ENCODE assay signal across 10 mouse cellular contexts in genomic region chr2:126619249-126619704, GRCm38 (mm10). TPM values are rescaled to one million over a fixed set of nuclear protein-coding genes. Genes with fewer than 3 reads are reported as not detected.
DNase-seq lines count a peak whose midpoint lies in the region; ATAC-seq and TF ChIP-seq lines count a peak whose summit lies in the region.
"Had no signal": no experiment of that assay in that cellular context is flagged by ENCODE, and none has a peak within 500 bp of the region (broad histone marks: within the 10 kb centered on the region; RNA-seq: fewer than 3 reads in every experiment).

Gene Hdc (minus strand): TSS chr2:126619299.

- peak within 1 kb of the TSS; percentile 35; the same call in 1 of the 2 replicates for H3K27ac ChIP-seq in heart, embryonic 11.5 days (ENCODE audit: low read depth, low read length)
- no peak within 1 kb of the TSS for H3K27ac ChIP-seq in midbrain, embryonic 13.5 days
- no peak within 1 kb of the TSS for H3K27ac ChIP-seq in midbrain, postnatal 0 days (ENCODE audit: low read depth, low read length)
- H3K27ac ChIP-seq in limb, embryonic 15.5 days = no peak within 1 kb of the TSS
- no peak within 1 kb of the TSS for H3K27ac ChIP-seq in stomach, embryonic 16.5 days (ENCODE audit: low read length)
- no peak within 1 kb of the TSS for H3K27ac ChIP-seq in layer of hippocampus, adult 2 months
- H3K27ac ChIP-seq: embryonic facial prominence, embryonic 13.5 days; midbrain, embryonic 12.5 days had no signal

- H3K9ac ChIP-seq in heart, embryonic 11.5 days (ENCODE audit: low read depth, low read length) = 0 out of 2 replicates have a peak within 1 kb of the TSS, but pooled peaks have one; percentile 43
- 0 out of 2 replicates have a peak within 1 kb of the TSS, but pooled peaks have one; percentile 19 for H3K9ac ChIP-seq in midbrain, embryonic 13.5 days (replicated peaks)
- H3K9ac ChIP-seq in midbrain, postnatal 0 days (replicated peaks; ENCODE audit: low read length, poor library complexity, severe bottlenecking) = no peak within 1 kb of the TSS
- no peak within 1 kb of the TSS for H3K9ac ChIP-seq in limb, embryonic 15.5 days
- no peak within 1 kb of the TSS for H3K9ac ChIP-seq in stomach, embryonic 16.5 days (ENCODE audit: low read length)
- H3K9ac ChIP-seq: embryonic facial prominence, embryonic 13.5 days; midbrain, embryonic 12.5 days had no signal

- H3K36me3 ChIP-seq in heart, embryonic 11.5 days (ENCODE audit: control insufficient read depth, insufficient read depth, low read length) = no peaks in the 10 kb centered on the region
- H3K36me3 ChIP-seq in midbrain, embryonic 13.5 days = no peaks in the 10 kb centered on the region
- no peaks in the 10 kb centered on the region for H3K36me3 ChIP-seq in midbrain, postnatal 0 days (ENCODE audit: insufficient read depth, low read length)
- H3K36me3 ChIP-seq in limb, embryonic 15.5 days = no peaks in the 10 kb centered on the region
- no peaks in the 10 kb centered on the region for H3K36me3 ChIP-seq in stomach, embryonic 16.5 days (ENCODE audit: control insufficient read depth, insufficient read depth, low read length)
- H3K36me3 ChIP-seq: embryonic facial prominence, embryonic 13.5 days; midbrain, embryonic 12.5 days had no signal

- no peaks in the 10 kb centered on the region for H3K27me3 ChIP-seq in heart, embryonic 11.5 days (ENCODE audit: control insufficient read depth, insufficient read depth, low read length)
- no peaks in the 10 kb centered on the region for H3K27me3 ChIP-seq in midbrain, embryonic 13.5 days
- H3K27me3 ChIP-seq in midbrain, postnatal 0 days (ENCODE audit: insufficient read depth, low read length) = no peaks in the 10 kb centered on the region
- H3K27me3 ChIP-seq in limb, embryonic 15.5 days = no peaks in the 10 kb centered on the region
- no peaks in the 10 kb centered on the region for H3K27me3 ChIP-seq in stomach, embryonic 16.5 days (ENCODE audit: control insufficient read depth, insufficient read depth, low read length)
- H3K27me3 ChIP-seq: embryonic facial prominence, embryonic 13.5 days; midbrain, embryonic 12.5 days had no signal

- no peaks in the 10 kb centered on the region for H3K9me3 ChIP-seq in heart, embryonic 11.5 days (replicated peaks; ENCODE audit: control insufficient read depth, low read length)
- H3K9me3 ChIP-seq in midbrain, embryonic 13.5 days = no peaks in the 10 kb centered on the region
- H3K9me3 ChIP-seq in midbrain, postnatal 0 days (ENCODE audit: low read length) = no peaks in the 10 kb centered on the region
- no peaks in the 10 kb centered on the region for H3K9me3 ChIP-seq in limb, embryonic 15.5 days
- H3K9me3 ChIP-seq in stomach, embryonic 16.5 days (replicated peaks; ENCODE audit: control insufficient read depth, low read length) = no peaks in the 10 kb centered on the region
- H3K9me3 ChIP-seq: embryonic facial prominence, embryonic 13.5 days; midbrain, embryonic 12.5 days had no signal

- no peak for DNase-seq in heart, postnatal 4 days
- DNase-seq in midbrain, postnatal 0 days (ENCODE audit: low spot score) = no peak
- no peak for DNase-seq in layer of hippocampus, adult 2 months (ENCODE audit: low spot score in 2 of 2)
- no peak for DNase-seq in right cerebral cortex, postnatal 10 days (ENCODE audit: low spot score in 2 of 2)

- H3K4me2 ChIP-seq in heart, embryonic 11.5 days = peak within 1 kb of the TSS; percentile 49
- H3K4me2 ChIP-seq in midbrain, embryonic 13.5 days (replicated peaks) = no peak within 1 kb of the TSS
- no peak within 1 kb of the TSS for H3K4me2 ChIP-seq in midbrain, postnatal 0 days (ENCODE audit: low read depth, low read length, poor library complexity, severe bottlenecking)
- H3K4me2 ChIP-seq in limb, embryonic 15.5 days = no peak within 1 kb of the TSS
- no peak within 1 kb of the TSS for H3K4me2 ChIP-seq in stomach, embryonic 16.5 days (ENCODE audit: low read depth, low read length)
- H3K4me2 ChIP-seq: embryonic facial prominence, embryonic 13.5 days; midbrain, embryonic 12.5 days had no signal

- no peak for ATAC-seq in heart, embryonic 11.5 days (replicated peaks; ENCODE audit: insufficient number of reproducible peaks, low FRiP score, low TSS enrichment)
- no peak for ATAC-seq in midbrain, embryonic 13.5 days
- no peak for ATAC-seq in midbrain, postnatal 0 days (ENCODE audit: low FRiP score)
- no peak for ATAC-seq in limb, embryonic 15.5 days (ENCODE audit: insufficient number of reproducible peaks, low FRiP score, low TSS enrichment, low read depth)
- ATAC-seq in stomach, embryonic 16.5 days (ENCODE audit: insufficient read depth, low FRiP score) = no peak

- H3K4me1 ChIP-seq in heart, embryonic 11.5 days (ENCODE audit: control insufficient read depth, insufficient read depth, low read length) = peaks cover 10% of the 10 kb centered on the region
- peaks cover 4% of the 10 kb centered on the region; the same call in 1 of the 2 replicates for H3K4me1 ChIP-seq in midbrain, embryonic 13.5 days (replicated peaks)
- no peaks in the 10 kb centered on the region for H3K4me1 ChIP-seq in midbrain, postnatal 0 days (ENCODE audit: insufficient read depth, low read length)
- no peaks in the 10 kb centered on the region for H3K4me1 ChIP-seq in limb, embryonic 15.5 days
- H3K4me1 ChIP-seq in stomach, embryonic 16.5 days (ENCODE audit: control insufficient read depth, insufficient read depth, low read length) = no peaks in the 10 kb centered on the region
- H3K4me1 ChIP-seq: embryonic facial prominence, embryonic 13.5 days had no signal

- TF ChIP-seq CTCF in midbrain, postnatal 0 days (IDR thresholded peaks at IDR 0.05) = no peak
- no peak for TF ChIP-seq CTCF in layer of hippocampus, adult 2 months (conservative IDR thresholded peaks at IDR 0.05)

- WGBS in heart, embryonic 11.5 days (ENCODE audit: insufficient replicate concordance) = 34% methylated on average over 14 of the region's 14 CpGs
- WGBS in midbrain, embryonic 13.5 days = 76% methylated on average over 14 of the region's 14 CpGs
- WGBS in midbrain, postnatal 0 days = 73% methylated on average over 14 of the region's 14 CpGs
- 77% methylated on average over 14 of the region's 14 CpGs for WGBS in limb, embryonic 15.5 days
- 68% methylated on average over 14 of the region's 14 CpGs for WGBS in stomach, embryonic 16.5 days

- no peak within 1 kb of the TSS; the same call in 1 of the 2 replicates for H3K4me3 ChIP-seq in heart, embryonic 11.5 days (ENCODE audit: low read depth, low read length)
- no peak within 1 kb of the TSS for H3K4me3 ChIP-seq in midbrain, embryonic 13.5 days (replicated peaks)
- H3K4me3 ChIP-seq in midbrain, postnatal 0 days (ENCODE audit: low read depth, low read length) = no peak within 1 kb of the TSS
- H3K4me3 ChIP-seq in limb, embryonic 15.5 days = no peak within 1 kb of the TSS
- no peak within 1 kb of the TSS for H3K4me3 ChIP-seq in stomach, embryonic 16.5 days (replicated peaks; ENCODE audit: low read length)
- H3K4me3 ChIP-seq in layer of hippocampus, adult 2 months = no peak within 1 kb of the TSS
- H3K4me3 ChIP-seq: embryonic facial prominence, embryonic 13.5 days; midbrain, embryonic 12.5 days had no signal

RNA-seq across cellular contexts. Expression of gene Hdc, which starts in this region (rescaled TPM):
- 3.5 and 4.3 TPM in 2 replicates for polyA plus RNA-seq in heart, embryonic 11.5 days (2014; fragmentation: Nextera tagmentation; extraction: Ambion mirVana)
- total RNA-seq in heart, postnatal 4 days (2021) = 1 to 10 TPM; 1.9 to 2.4 TPM
- polyA plus RNA-seq in midbrain, embryonic 13.5 days (2015; fragmentation: Nextera tagmentation; extraction: Ambion mirVana) = 0.58 and 0.97 TPM in 2 replicates
- 3.2 and 5.6 TPM in 2 replicates for total RNA-seq in midbrain, postnatal 0 days (2014; rRNA removed)
- 2.8 and 3.8 TPM in 2 replicates for polyA plus RNA-seq in midbrain, postnatal 0 days (2015; fragmentation: Nextera tagmentation; extraction: Ambion mirVana)
- polyA plus RNA-seq in limb, embryonic 15.5 days (2015; fragmentation: Nextera tagmentation; extraction: Ambion mirVana) = 151 and 153 TPM in 2 replicates
- polyA plus RNA-seq in stomach, embryonic 16.5 days (2015; fragmentation: Nextera tagmentation; extraction: Ambion mirVana) = 18.4 and 26.8 TPM in 2 replicates
- total RNA-seq in layer of hippocampus, adult 2 months (2021) = 1 to 10 TPM; 1.1 TPM

Comparison
In these comparisons a context has a peak if more than half of its experiments do, and no peak if none do; other contexts are left out.
1. H3K9ac ChIP-seq: peak in heart, embryonic 11.5 days (single experiment) and midbrain, embryonic 13.5 days (single experiment); none in midbrain, postnatal 0 days (single experiment), limb, embryonic 15.5 days (single experiment) and stomach, embryonic 16.5 days (single experiment).